Mouse (Mus musculus) frontal cortex, adult 2 months (tissue): ENCODE measurements around the gene Atf6b. TPM values are rescaled to one million over a fixed set of nuclear protein-coding genes. Genes with fewer than 3 reads are reported as not detected.

Source experiments
- DNase-seq, 2 experiments: peaks; one replicate each; pipeline ENCODE4 v3.0.0; 2022; ENCODE audit warnings: low spot score in 1 of 2; ENCODE audit errors: extremely low spot score in 1 of 2
- polyA plus RNA-seq: library from polyadenylated mRNA; depleted of rRNA; stranded (reverse); fragments of >200 nt; gene quantifications from 2 replicates; pipeline ENCODE4 v1.2.3, GENCODE M21; 2012; rRNA removed

The Atf6b gene
- polyA plus RNA-seq, 1 experiment: 59.6 TPM

GRCm38 (mm10) chr17:34685120-34686110 is 38.5 kb downstream of the Atf6b start:
- DNase-seq: no peak

GRCm38 (mm10) chr17:34688889-34689288 is 41.9 kb downstream of the Atf6b start:
- DNase-seq: no peak

DNA sequence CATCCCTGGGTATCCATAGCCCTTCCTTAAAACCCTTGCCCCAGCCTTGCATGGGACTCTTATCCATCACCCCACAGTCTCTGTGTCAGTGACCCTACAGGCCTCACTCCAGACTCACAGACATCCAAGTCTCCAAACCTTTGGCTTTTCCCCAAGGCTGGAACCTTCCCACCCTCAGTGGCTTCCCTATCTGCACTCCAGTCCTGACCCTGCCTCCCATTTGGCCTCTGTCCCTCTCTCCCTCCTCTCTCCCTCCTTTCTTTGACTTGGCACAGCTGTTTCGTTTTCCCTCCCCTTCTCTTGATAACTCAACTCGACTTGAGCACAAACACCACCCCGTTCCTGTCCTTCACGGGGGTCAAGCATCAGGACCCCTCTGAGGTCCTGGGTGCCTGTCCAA is 43.5 kb downstream of the Atf6b start:
- DNase-seq: no peak

DNA sequence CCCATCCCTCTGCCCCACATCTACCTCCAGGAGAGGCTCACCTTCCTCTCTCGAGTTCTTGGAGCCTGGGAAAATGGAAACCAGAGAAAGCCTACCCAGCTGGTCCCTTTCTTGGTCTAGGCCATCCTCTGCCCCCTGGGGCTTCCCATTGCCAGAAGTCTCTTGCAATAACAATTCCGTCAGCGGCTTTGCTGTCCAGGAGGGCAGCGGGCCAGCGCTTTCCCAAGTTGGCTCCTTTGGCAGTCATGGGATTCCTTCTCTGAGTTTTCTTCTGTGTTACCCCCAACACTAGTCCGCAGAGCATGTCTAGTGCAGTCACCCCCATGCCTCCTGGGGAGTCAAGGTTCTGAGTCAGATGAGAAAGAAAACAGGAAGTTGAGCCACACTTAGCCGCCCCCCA is 46.0 kb downstream of the Atf6b start:
- DNase-seq: no peak

GRCm38 (mm10) chr17:34699575-34700408 is 52.8 kb downstream of the Atf6b start:
- peak; percentile 76 to 79 for DNase-seq

- DNase-seq: peak; percentile 23 to 43
Observed at GRCm38 (mm10) chr17:34700671-34701071, 53.7 kb downstream of the Atf6b start.

Other genes starting within 250 kb of the Atf6b start
- 10.7 and 11.1 TPM in 2 replicates for gene BC051142, start 248.3 kb upstream of the Atf6b start, polyA plus RNA-seq
- gene Btnl4, start 169.8 kb upstream of the Atf6b start, polyA plus RNA-seq: not detected in 2 replicates
- gene Btnl6, start 129.8 kb upstream of the Atf6b start, polyA plus RNA-seq: not detected in 2 replicates
- gene Notch4, start 82.9 kb upstream of the Atf6b start, polyA plus RNA-seq: 6.2 and 7.2 TPM in 2 replicates
- gene Gpsm3, start 57.3 kb upstream of the Atf6b start, polyA plus RNA-seq: 2.8 and 3.4 TPM in 2 replicates
- 67.0 and 71.3 TPM in 2 replicates for gene Pbx2, start 55.9 kb upstream of the Atf6b start, polyA plus RNA-seq
- 2.1 TPM in 2 replicates for gene Ager, start 49.3 kb upstream of the Atf6b start, polyA plus RNA-seq
- gene Rnf5, start 43.5 kb upstream of the Atf6b start, polyA plus RNA-seq: 127 and 145 TPM in 2 replicates
- 204 and 229 TPM in 2 replicates for gene Agpat1, start 42.9 kb upstream of the Atf6b start, polyA plus RNA-seq
- gene Egfl8, start 31.2 kb upstream of the Atf6b start, polyA plus RNA-seq: 9.7 and 10.5 TPM in 2 replicates
- 41.9 and 43.0 TPM in 2 replicates for gene Ppt2, start 18.6 kb upstream of the Atf6b start, polyA plus RNA-seq
- gene Prrt1, start 17.6 kb upstream of the Atf6b start, polyA plus RNA-seq: 150 and 179 TPM in 2 replicates
- 6.7 and 7.9 TPM in 2 replicates for gene Fkbpl, start 2.4 kb upstream of the Atf6b start, polyA plus RNA-seq
- 1.6 TPM in 2 replicates for gene Tnxb, start 23.4 kb downstream of the Atf6b start, polyA plus RNA-seq
- 18.8 and 22.8 TPM in 2 replicates for gene C4b, start 96.7 kb downstream of the Atf6b start, polyA plus RNA-seq
- gene Cyp21a1, start 157.4 kb downstream of the Atf6b start, polyA plus RNA-seq: 0.04 TPM in 1 of 2 replicates, not detected in the other
- 71.8 and 77.6 TPM in 2 replicates for gene Stk19, start 189.8 kb downstream of the Atf6b start, polyA plus RNA-seq
- 47.3 and 56.4 TPM in 2 replicates for gene Dxo, start 189.9 kb downstream of the Atf6b start, polyA plus RNA-seq
- gene Skiv2l, start 203.1 kb downstream of the Atf6b start, polyA plus RNA-seq: 72.8 and 77.5 TPM in 2 replicates
- gene Nelfe, start 203.2 kb downstream of the Atf6b start, polyA plus RNA-seq: 60.8 and 66.2 TPM in 2 replicates
- gene Cfb, start 215.4 kb downstream of the Atf6b start, polyA plus RNA-seq: 0.29 and 0.44 TPM in 2 replicates
- 7.5 and 8.8 TPM in 2 replicates for gene Zbtb12, start 232.3 kb downstream of the Atf6b start, polyA plus RNA-seq
- 0.08 TPM in 1 of 2 replicates, not detected in the other for gene Gm20547, start 234.9 kb downstream of the Atf6b start, polyA plus RNA-seq